Mouse (Mus musculus) embryonic facial prominence, embryonic 12.5 days (tissue): Measurements from ENCODE around the gene Slmap. TPM values are rescaled to one million over a fixed set of nuclear protein-coding genes. Genes with fewer than 3 reads are reported as not detected.

Experiments
- ATAC-seq: fragments of 200-750 bp; cut with Nextera tagmentation; 2 replicates; pipeline ENCODE4 v1.8.0; 2017; ENCODE audit not compliant: insufficient number of reproducible peaks, insufficient read depth, low FRiP score, low TSS enrichment
- H3K27ac ChIP-seq: fragments of 300-500 bp; sonication (generic); 2 replicates; pipeline ENCODE4 v1.5.1; 2016; ENCODE audit warnings: mild to moderate bottlenecking
- H3K27me3 ChIP-seq: fragments of 300-500 bp; sonication (generic); 2 replicates; pipeline ENCODE4 v1.6.1; 2016; ENCODE audit warnings: mild to moderate bottlenecking, moderate library complexity
- H3K36me3 ChIP-seq: fragments of 300-500 bp; sonication (generic); 2 replicates; pipeline ENCODE4 v1.6.1; 2016; ENCODE audit warnings: mild to moderate bottlenecking
- H3K4me1 ChIP-seq: fragments of 300-500 bp; sonication (generic); 2 replicates; pipeline ENCODE4 v1.6.1; 2016
- H3K4me2 ChIP-seq: fragments of 300-500 bp; sonication (generic); replicated peaks from 2 replicates; pipeline ENCODE4 v1.6.1; 2016; ENCODE audit warnings: mild to moderate bottlenecking, moderate library complexity
- H3K4me3 ChIP-seq: fragments of 300-500 bp; sonication (generic); 2 replicates; pipeline ENCODE4 v1.5.1; 2016; ENCODE audit warnings: mild to moderate bottlenecking
- H3K9ac ChIP-seq: fragments of 300-500 bp; sonication (generic); 2 replicates; pipeline ENCODE4 v1.6.1; 2016; ENCODE audit warnings: mild to moderate bottlenecking, moderate library complexity
- H3K9me3 ChIP-seq: fragments of 300-500 bp; sonication (generic); 2 replicates; pipeline ENCODE4 v1.6.1; 2016; ENCODE audit warnings: mild to moderate bottlenecking, moderate library complexity
- WGBS: fragments of 180-500 bp; shearing (Covaris S2); methylation state at CpG from one replicate; pipeline ENCODE4 v1.1.7; 2016; 5-methylcytosine and 5-hydroxymethylcytosine counted together
- polyA plus RNA-seq: library from polyadenylated mRNA; unstranded; fragments of >200 nt; fragmentation: Nextera tagmentation; extraction: Ambion mirVana; gene quantifications from 2 replicates; pipeline ENCODE4 v1.2.1, GENCODE M21; 2016

Gene Slmap
- polyA plus RNA-seq, 1 experiment from 2014 or later = 26.9 TPM

DNA sequence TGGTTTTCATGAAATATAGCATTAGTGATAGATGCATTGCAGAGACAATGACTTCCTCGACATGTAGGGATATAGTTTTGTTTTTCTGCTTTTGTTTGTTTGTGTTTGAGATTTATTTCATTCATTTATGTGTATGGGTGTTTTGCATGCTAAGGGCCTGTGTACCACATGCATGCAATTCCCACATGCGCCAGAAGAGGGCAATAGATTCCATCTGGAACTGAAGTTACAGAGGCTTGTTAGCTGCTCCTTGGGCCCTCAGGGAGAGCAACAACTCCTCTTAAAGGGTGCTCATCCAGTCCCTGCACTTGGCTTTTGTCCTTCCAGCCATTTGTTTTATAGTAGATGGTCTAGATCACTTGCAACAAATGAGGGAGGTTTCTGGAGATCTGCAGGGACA, 158.1 kb downstream of the Slmap start:
- 2% methylated on average over 2 of the region's 2 CpGs for WGBS

More for the DNA sequence above, 158.1 kb downstream of the Slmap start:
- H3K9ac ChIP-seq = no peak overlapping the region
- no peaks in the 10 kb centered on the region for H3K27me3 ChIP-seq
- H3K4me2 ChIP-seq = no peak overlapping the region
- no peaks in the 10 kb centered on the region for H3K4me1 ChIP-seq
- H3K36me3 ChIP-seq = no peaks in the 10 kb centered on the region
- no peaks in the 10 kb centered on the region for H3K9me3 ChIP-seq
- ATAC-seq = no peak
- H3K27ac ChIP-seq = no peak overlapping the region
- H3K4me3 ChIP-seq = no peak overlapping the region

Other genes with a start within 250 kb of the Slmap start
- gene Dennd6a, start 38.9 kb upstream of the Slmap start, polyA plus RNA-seq = 36.7 and 38.2 TPM in 2 replicates
- gene Arf4, start 103.1 kb upstream of the Slmap start, polyA plus RNA-seq = 524 and 553 TPM in 2 replicates
- gene Pde12, start 135.0 kb upstream of the Slmap start, polyA plus RNA-seq = 11.0 and 11.3 TPM in 2 replicates
- 0.04 TPM in 1 of 2 replicates, not detected in the other for gene Dnah12, start 158.3 kb upstream of the Slmap start, polyA plus RNA-seq